Mouse (Mus musculus): ENCODE results near the gene Aak1. TPM values are rescaled to one million over a fixed set of nuclear protein-coding genes. Genes with fewer than 3 reads are reported as not detected.

The Aak1 gene
- total and polyA plus RNA-seq, 2 experiments from 2014 or later = 41.8 to 79.2 TPM

DNA sequence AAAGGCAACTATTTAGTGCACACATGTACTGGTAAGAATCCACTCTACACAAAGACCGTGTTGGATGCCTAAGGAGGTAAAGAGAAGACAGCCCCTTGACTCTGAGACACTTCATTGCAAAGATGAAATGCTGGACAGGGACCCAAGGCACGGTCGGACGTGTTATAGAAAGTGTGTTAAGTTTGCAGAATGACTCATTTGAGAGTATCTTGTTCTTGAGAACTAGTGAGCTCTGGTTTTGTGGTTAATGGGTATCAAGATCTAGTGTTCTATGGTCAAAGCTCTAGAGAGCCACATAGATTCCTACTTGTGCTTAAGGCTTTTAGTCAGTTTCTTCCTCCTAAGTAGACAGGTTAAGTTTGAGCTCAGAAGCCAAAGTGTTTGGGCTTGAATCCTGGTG, 2.9 kb upstream of the Aak1 start:
- 93% methylated on average over 4 of the region's 4 CpGs for WGBS
- no peaks in the 10 kb centered on the region for H3K9me3 ChIP-seq (ENCODE audit: low read length)
- DNase-seq (ENCODE audit: low spot score) (no peak), ATAC-seq (ENCODE audit: low FRiP score) (no peak)
- no peak overlapping the region for H3K27ac ChIP-seq (ENCODE audit: low read depth, low read length)
- no peak overlapping the region for H3K4me3 ChIP-seq (ENCODE audit: low read depth, low read length)
- H3K4me1 ChIP-seq (ENCODE audit: insufficient read depth, low read length) = peaks cover 8% of the 10 kb centered on the region; the same call in 1 of the 2 replicates
- no peak for TF ChIP-seq CTCF (IDR thresholded peaks at IDR 0.05)
- H3K27me3 ChIP-seq (ENCODE audit: insufficient read depth, low read length) = no peaks in the 10 kb centered on the region
- no peaks in the 10 kb centered on the region for H3K36me3 ChIP-seq (ENCODE audit: insufficient read depth, low read length)
- H3K9ac ChIP-seq (replicated peaks; ENCODE audit: low read length, poor library complexity, severe bottlenecking) = no peak overlapping the region
- no peak overlapping the region for H3K4me2 ChIP-seq (ENCODE audit: low read depth, low read length, poor library complexity, severe bottlenecking)

- Histone ChIP-seq H3K27me3 (ENCODE audit: insufficient read depth, low read length) (no peaks in the 10 kb centered on the region), H3K36me3 (ENCODE audit: insufficient read depth, low read length) (no peaks in the 10 kb centered on the region), H3K4me2 (ENCODE audit: low read depth, low read length, poor library complexity, severe bottlenecking) (peak overlapping the region; percentile 64), H3K9ac (replicated peaks; ENCODE audit: low read length, poor library complexity, severe bottlenecking) (peak overlapping the region; percentile 83; the same call in 1 of the 2 replicates), H3K9me3 (ENCODE audit: low read length) (no peaks in the 10 kb centered on the region), H3K4me1 (ENCODE audit: insufficient read depth, low read length) (peaks cover 8% of the 10 kb centered on the region; the same call in 1 of the 2 replicates), H3K27ac (ENCODE audit: low read depth, low read length) (0 out of 2 replicates have a peak overlapping the region, but pooled peaks have one; percentile 92), H3K4me3 (ENCODE audit: low read depth, low read length) (peak overlapping the region; percentile 89; the same call in 1 of the 2 replicates)
- DNase-seq (ENCODE audit: low spot score) (no peak), ATAC-seq (ENCODE audit: low FRiP score) (no peak)
- TF ChIP-seq CTCF (IDR thresholded peaks at IDR 0.05) = no peak
- 92% methylated on average over 8 of the region's 8 CpGs for WGBS
Observed at GRCm38 (mm10) chr6:86847816-86848215, 1.5 kb upstream of the Aak1 start.

GRCm38 (mm10) chr6:86848580-86848914, 770 bp upstream of the Aak1 start:
- peak overlapping the region; percentile 83 for H3K9ac ChIP-seq (replicated peaks; ENCODE audit: low read length, poor library complexity, severe bottlenecking)
- no peaks in the 10 kb centered on the region for H3K9me3 ChIP-seq (ENCODE audit: low read length)
- H3K4me2 ChIP-seq (ENCODE audit: low read depth, low read length, poor library complexity, severe bottlenecking) = peak overlapping the region; percentile 64
- no peak for TF ChIP-seq CTCF (IDR thresholded peaks at IDR 0.05)
- no peaks in the 10 kb centered on the region for H3K36me3 ChIP-seq (ENCODE audit: insufficient read depth, low read length)
- peaks cover 12% of the 10 kb centered on the region; the same call in 1 of the 2 replicates for H3K4me1 ChIP-seq (ENCODE audit: insufficient read depth, low read length)
- H3K27me3 ChIP-seq (ENCODE audit: insufficient read depth, low read length) = no peaks in the 10 kb centered on the region
- ATAC-seq (ENCODE audit: low FRiP score) = peak; percentile 42; the same call in 1 of the 2 replicates
- WGBS = 1% methylated on average over 12 of the region's 12 CpGs
- no peak for DNase-seq (ENCODE audit: low spot score)
- H3K4me3 ChIP-seq (ENCODE audit: low read depth, low read length) = peak overlapping the region; percentile 89
- peak overlapping the region; percentile 92 for H3K27ac ChIP-seq (ENCODE audit: low read depth, low read length)

GRCm38 (mm10) chr6:86849692-86850445, 552 bp downstream of the Aak1 start:
- Histone ChIP-seq H3K27me3 (ENCODE audit: insufficient read depth, low read length) (no peaks in the 10 kb centered on the region), H3K9ac (replicated peaks; ENCODE audit: low read length, poor library complexity, severe bottlenecking) (peak overlapping the region; percentile 83), H3K4me2 (ENCODE audit: low read depth, low read length, poor library complexity, severe bottlenecking) (peak overlapping the region; percentile 79), H3K4me1 (ENCODE audit: insufficient read depth, low read length) (peaks cover 17% of the 10 kb centered on the region; the same call in 1 of the 2 replicates), H3K27ac (ENCODE audit: low read depth, low read length) (peak overlapping the region; percentile 92), H3K9me3 (ENCODE audit: low read length) (no peaks in the 10 kb centered on the region), H3K36me3 (ENCODE audit: insufficient read depth, low read length) (no peaks in the 10 kb centered on the region), H3K4me3 (ENCODE audit: low read depth, low read length) (peak overlapping the region; percentile 89)
- under 1% methylated on average over 36 of the region's 36 CpGs for whole genome bisulfite sequencing
- peak; percentile 66 for ATAC-seq (ENCODE audit: low FRiP score)
- peak; percentile 57 for DNase-seq (ENCODE audit: low spot score)
- no peak for TF ChIP-seq CTCF (IDR thresholded peaks at IDR 0.05)

GRCm38 (mm10) chr6:86850588-86850987, 1.3 kb downstream of the Aak1 start:
- H3K4me3 ChIP-seq (ENCODE audit: low read depth, low read length) = peak overlapping the region; percentile 89
- no peaks in the 10 kb centered on the region for H3K27me3 ChIP-seq (ENCODE audit: insufficient read depth, low read length)
- H3K9me3 ChIP-seq (ENCODE audit: low read length) = no peaks in the 10 kb centered on the region
- H3K4me1 ChIP-seq (ENCODE audit: insufficient read depth, low read length) = peaks cover 17% of the 10 kb centered on the region; the same call in 1 of the 2 replicates
- no peak for ATAC-seq (ENCODE audit: low FRiP score)
- DNase-seq (ENCODE audit: low spot score) = no peak
- H3K4me2 ChIP-seq (ENCODE audit: low read depth, low read length, poor library complexity, severe bottlenecking) = peak overlapping the region; percentile 79
- WGBS = 18% methylated on average over 4 of the region's 4 CpGs
- peak overlapping the region; percentile 83 for H3K9ac ChIP-seq (replicated peaks; ENCODE audit: low read length, poor library complexity, severe bottlenecking)
- no peaks in the 10 kb centered on the region for H3K36me3 ChIP-seq (ENCODE audit: insufficient read depth, low read length)
- TF ChIP-seq CTCF (IDR thresholded peaks at IDR 0.05) = no peak
- no peak overlapping the region for H3K27ac ChIP-seq (ENCODE audit: low read depth, low read length)

- TF ChIP-seq CTCF (IDR thresholded peaks at IDR 0.05) = no peak
- Histone ChIP-seq H3K4me2 (ENCODE audit: low read depth, low read length, poor library complexity, severe bottlenecking) (peak overlapping the region; percentile 79), H3K4me3 (ENCODE audit: low read depth, low read length) (peak overlapping the region; percentile 89), H3K9me3 (ENCODE audit: low read length) (no peaks in the 10 kb centered on the region), H3K36me3 (ENCODE audit: insufficient read depth, low read length) (no peaks in the 10 kb centered on the region), H3K4me1 (ENCODE audit: insufficient read depth, low read length) (peaks cover 17% of the 10 kb centered on the region; the same call in 1 of the 2 replicates), H3K9ac (replicated peaks; ENCODE audit: low read length, poor library complexity, severe bottlenecking) (0 out of 2 replicates have a peak overlapping the region, but pooled peaks have one; percentile 13), H3K27me3 (ENCODE audit: insufficient read depth, low read length) (no peaks in the 10 kb centered on the region), H3K27ac (ENCODE audit: low read depth, low read length) (no peak overlapping the region)
- WGBS = 10% methylated on average over 1 of the region's 1 CpGs
- DNase-seq (ENCODE audit: low spot score) (peak; percentile 6), ATAC-seq (ENCODE audit: low FRiP score) (no peak)
Observed at GRCm38 (mm10) chr6:86851561-86851960, 2.2 kb downstream of the Aak1 start.
